Mouse (Mus musculus) naive thymus-derived CD4-positive, alpha-beta T cell, adult 2 months (primary cell): ENCODE data around the gene Supt3.

Source experiments
- DNase-seq: peaks from one replicate; pipeline ENCODE4 v3.0.0-alpha.2; 2011; ENCODE audit warnings: low read depth

Gene Supt3

DNA sequence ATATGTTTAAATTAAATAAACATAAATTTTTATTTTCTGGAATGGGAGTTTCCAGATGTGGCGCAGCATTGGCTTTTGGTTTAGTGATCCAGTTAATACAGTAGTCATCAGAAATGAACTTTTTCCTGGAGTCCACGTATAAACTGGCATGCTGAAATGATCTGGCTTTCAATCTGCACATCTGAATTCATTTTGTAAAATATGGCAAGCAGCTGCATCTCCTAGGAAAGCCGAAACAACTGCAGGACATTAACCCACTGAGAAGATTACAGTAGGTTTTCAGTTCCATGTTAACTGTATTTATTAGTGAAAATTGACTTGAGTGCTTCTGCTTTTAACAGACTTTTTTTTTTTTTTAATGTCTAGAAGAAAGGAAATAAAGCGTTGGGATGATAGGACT, 5.4 kb downstream of the Supt3 start:
- no peak for DNase-seq

DNA sequence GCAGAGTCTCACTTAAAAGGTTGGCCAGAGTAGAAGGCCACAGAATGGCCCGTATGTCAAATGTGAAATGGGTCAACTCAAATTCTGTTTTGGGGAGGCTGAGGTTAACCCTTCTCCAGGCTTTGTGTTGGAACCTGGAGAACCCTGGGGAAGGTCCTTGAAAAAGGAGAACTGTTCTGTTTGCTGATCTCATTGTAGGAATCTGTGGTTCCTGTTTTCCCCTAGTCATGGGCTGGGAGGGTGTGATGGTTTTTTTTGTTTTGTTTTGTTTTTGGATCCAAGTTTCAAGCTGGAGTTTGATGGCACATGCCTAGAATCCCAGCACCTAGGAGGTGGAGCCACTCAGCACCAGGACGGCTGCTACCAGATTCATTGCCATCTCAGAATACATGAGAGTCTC, 6.2 kb downstream of the Supt3 start:
- no peak for DNase-seq

DNA sequence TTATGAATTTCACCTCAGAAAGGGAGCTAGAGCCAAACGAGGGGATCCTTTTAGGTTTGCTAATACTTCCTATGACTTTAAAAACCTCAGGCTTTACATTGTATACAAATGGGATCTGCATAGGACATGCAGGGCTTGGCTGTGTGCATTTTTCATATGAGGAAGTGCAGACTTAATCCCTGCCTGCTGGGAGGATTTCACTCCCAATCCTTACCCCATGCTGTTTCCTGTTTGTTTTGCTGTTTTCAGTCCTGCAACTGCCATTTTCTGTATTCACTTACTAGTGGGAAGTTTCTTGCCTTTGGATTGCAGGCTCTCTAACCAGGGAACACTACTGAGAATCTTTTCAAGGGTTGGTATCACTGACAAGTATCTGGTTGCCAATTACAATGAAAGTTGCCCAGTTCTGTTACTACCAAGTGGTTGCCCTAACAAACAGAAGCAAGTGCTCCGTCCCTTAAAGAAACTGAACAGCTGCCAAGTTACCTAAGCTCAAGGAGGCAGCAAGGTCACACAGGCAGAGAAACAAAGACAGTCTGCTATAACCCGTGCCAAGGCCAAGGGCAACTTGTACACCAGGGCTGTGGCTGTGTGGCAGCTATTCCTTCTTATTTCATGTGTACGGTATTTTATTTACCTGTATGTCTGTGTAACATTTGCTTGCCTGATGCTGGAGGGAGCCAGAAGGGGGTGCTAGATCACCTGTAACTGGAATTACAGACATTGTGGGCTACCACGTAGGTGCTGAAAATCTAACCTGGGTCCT, 12.2 kb downstream of the Supt3 start:
- DNase-seq = no peak

DNA sequence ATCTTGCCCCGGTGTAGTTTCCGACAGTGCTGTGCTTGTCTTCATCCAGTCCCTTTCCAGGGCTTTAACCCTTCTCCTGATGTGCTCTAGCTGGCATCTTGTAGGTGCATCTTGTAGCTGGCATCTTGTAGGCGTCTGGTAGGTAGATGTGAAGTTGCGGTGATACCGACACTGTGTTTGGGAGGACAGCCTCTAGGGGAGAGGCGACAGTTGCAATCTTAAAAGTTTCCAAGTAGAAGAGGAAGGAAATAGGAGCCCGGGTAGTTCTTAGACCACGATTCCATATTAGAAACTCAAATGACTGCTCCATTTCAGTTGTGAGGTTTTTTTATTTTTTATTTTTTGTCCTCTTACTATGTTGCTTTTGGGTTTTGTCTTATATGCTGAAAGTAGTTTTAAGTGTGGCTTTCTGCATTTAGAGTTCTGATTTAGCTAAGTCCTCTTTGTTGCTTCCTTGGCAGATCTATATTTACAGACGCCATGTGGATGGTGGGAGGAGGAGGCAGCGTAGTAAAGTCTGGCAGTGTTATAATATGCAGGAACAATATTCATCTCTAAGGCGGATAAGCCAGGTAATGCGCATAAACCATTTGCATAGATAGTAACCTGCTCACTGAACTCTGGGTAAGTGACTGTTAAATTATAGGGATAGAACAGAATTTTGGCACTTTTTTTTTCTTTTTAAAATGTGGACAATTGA, 15.4 kb downstream of the Supt3 start:
- no peak for DNase-seq

DNA sequence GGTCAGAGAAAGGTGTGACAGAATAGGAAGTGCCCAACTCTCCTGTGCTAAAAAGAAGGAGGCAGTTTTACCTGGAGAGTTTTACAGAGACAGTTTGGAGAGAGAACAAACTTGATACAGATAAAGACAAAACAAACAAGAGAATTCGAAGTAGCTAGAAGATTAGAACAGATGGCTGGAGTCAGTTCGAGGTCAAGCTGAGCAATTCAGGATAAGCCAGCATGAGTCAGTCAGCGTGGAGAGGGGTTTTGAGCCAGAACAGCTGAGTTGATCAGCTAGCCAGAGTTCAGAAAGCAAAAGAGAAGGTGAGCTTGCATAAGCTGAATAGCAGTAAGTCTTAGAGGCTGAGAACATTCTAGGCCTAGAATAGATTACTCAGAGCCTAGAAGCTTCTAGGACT, 20.4 kb downstream of the Supt3 start:
- DNase-seq = no peak

DNA sequence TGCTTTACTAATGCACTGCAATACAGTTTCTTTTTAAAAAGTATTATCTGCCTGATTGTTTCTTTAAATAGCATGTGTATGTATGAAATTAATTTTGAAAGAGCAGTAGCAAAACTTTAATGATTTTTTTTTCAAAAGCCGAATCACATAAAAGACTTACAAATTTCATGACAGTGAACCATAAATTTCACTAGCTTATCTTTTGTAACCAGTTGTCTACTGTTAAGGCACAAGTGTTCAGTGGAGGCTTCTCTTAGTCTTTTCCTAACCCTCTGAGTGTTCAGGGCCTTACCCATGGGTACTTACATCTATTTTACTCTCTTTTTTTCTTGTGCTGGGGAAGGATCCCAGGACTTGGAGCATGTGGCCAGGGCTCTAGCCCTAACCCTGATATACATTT, 30.1 kb downstream of the Supt3 start:
- no peak for DNase-seq

DNA sequence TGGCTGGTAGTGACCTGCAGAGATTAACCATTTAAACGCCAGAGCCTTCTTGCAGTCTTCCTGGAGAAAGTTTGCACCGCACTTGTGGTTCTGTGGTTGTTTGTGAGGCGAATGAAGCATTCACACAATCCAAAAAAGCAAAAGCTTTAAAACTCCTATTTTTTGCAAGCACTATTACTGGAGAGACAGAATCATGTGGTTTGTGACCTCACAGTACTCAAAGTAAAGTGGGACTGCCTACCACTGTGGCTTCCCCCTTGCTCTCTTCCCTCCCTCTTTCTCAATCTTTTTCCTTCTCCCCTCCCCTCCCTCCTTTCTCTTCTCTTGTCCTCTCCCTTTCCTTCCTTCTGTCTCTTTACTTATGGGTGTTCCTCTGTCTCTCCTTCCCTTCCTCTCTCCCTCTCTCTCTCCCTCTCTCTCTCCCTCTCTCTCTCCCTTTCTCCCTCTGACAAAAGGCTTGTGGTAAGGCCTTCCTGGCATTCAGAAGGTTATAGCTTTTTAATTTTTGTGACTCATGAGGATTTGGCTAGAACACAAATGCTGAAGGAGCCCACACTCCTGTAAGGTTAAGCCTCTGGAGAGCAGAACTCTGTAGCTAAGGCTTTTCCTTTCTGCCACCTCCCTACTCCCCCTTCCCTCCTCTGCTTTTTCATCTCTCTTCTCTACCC, 37.7 kb downstream of the Supt3 start, which contains the start of gene Runx2:
Gene Runx2 (minus strand): TSS at position 290 of the 668 bp plus-strand sequence.
- no peak for DNase-seq

DNA sequence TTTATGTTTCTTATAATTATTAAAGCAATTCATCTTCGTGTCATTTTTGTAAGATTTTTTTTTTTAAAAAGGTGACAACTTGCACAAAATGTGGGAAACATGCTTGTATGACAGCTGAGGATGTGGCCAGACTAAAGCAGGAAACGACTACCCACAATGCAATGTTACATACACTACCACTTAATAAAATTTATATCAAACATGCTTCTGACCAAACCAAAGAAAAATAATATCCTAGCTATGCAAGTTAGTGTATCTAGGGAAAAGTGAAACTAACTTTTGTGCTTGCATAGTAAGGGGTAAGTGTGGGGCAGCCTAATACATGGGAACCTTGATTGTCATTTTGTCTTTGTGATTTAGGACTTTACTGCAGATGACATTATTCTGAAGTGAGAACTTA, 41.9 kb downstream of the Supt3 start:
- no peak for DNase-seq

DNA sequence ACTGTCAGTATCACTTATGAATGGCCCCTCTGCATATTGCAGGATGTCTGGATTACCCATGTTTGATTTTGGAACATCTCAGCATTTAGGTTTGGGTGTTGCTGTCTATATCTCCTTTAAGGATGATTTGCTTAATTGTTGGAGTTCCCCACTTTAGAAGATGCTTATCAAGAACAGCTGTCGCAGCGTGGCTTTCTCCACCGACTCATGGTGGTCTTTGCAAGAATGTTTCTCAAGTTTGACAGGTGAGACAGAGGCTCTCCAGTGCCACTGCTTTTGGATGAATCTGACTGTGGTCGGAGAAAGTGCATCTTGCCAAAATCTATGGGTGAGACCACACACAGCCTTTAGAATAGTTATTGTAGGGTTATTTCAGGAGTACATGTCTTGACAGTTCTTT, 42.9 kb downstream of the Supt3 start:
- DNase-seq = no peak

DNA sequence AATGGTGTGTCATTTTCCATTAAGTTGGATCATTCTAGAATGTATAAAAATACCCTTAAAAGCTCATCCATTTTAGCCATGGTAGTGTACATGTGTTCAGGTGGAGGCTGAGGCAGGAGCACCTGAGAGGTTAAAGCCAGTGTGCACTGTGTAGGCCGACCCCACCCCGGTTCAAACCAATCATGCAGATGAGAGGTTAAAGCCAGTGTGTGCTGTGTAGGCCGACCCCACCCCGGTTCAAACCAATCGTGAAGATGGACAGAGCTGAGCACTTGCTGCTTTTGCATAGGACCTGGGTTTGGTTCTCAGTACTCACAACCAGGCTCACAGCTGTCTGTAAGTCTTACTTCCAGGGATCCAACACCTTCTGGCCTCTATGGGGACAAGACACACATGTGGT, 45.0 kb downstream of the Supt3 start:
- no peak for DNase-seq

DNA sequence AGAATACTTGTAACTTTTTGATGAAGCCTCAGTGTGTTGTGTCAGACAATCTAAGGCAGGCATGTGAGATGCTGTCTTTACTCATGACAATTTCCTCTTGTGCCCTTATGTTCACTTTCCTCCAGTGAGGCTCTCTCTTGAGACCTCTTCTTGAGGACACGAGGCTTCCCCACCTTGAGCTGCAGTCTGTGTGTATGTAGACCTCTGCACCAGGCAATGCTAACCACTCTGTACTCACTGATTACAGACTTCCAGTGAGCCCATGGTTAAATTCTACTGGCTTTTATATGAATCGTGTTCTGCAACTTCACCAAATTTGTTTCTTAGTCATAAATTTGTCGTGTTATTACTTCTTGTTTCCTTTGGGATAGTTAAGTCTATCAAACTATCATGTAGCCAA, 50.2 kb downstream of the Supt3 start:
- no peak for DNase-seq

DNA sequence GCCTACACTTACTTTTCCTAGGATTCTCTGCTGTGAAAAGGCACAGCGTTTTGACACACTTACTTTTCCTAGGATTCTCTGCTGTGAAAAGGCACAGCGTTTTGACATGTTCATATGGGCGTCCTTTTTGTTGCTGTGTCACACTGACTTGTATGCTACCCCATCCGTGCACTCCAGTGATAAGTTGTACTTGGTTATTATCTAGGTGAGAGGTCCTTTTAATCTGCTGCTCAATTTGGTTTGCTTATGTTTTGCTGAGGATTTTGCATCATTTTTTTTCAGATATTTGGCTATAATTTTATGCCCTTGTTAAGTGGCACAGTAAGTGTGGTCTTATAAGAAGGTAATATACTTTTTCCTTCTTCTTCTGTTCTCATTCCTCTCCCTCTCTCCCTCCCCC, 51.0 kb downstream of the Supt3 start:
- DNase-seq = no peak

DNA sequence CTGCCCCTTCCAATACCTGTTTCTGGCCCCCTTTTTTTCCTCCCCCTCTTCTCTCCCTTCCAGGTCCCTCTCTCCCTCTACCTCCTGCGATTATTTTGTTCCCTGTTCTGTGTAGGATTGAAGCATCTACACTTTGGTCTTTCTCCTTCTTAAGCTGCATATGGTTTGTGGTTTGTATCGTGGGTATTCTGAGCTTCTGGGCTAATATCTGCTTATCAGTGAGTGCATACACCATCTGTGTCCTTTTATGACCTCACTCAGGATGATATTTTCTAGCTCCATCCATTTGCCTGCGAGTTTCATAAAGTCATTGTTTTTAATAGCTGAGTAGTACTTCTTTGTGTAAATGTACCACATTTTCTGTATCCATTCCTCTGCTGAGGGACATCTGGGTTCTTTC, 52.6 kb downstream of the Supt3 start:
- no peak for DNase-seq

DNA sequence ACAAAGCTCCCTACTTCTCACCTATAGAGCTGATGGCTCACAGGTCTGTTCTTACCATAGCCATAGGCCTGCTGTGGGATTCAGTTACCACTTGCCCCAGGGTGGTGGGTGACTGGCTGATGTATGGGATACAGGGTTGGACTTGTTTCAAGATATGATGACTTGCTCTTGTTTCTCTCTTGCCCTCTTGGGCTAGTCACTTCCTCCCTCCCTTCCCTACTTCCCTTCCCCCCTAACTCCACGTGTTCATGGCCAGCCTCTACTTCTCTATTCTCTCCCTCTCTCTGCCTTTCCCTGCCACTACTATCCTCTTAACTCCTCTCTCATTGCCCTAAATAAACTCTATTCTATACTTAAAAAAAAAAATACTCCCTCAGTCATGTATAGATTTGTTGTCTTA, 54.2 kb downstream of the Supt3 start:
- DNase-seq = no peak

DNA sequence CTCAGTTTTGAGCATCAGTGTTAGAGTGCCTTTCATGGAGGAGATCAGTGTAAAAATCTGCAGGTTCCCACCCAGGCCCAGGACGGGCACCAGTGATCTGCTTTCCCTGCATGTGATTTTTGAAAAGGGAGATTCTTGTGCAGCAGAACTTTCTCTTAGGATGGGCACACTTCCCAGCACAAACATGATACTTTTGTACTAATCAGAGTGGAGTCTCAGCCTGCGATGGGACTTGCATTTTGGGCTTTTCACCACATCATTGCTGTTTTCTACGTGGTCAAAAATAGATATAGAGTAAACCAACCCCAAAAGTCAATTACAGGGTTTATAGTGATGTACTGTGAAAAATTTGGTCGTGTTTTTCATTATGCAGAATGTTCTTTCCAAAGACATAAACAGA, 65.2 kb downstream of the Supt3 start:
- DNase-seq = no peak

DNA sequence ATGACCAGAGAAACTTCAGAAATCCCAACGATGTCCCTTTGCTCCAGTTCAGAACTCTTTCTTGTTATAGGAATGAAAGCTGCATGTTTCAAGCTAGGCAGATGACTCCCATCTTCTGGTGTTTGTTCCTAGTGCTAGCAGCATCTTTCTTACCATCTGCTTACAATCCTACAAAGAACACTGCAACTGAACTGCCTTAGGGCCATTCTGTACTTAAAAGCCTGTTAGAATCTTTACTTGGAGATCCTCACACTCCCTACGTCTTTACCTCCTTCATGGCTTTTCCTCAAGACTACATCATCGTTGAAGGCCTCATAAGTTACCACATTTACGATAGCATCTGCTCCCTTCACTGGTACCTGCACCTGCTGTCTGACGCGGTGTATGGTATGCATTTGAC, 86.2 kb downstream of the Supt3 start:
- no peak for DNase-seq

DNA sequence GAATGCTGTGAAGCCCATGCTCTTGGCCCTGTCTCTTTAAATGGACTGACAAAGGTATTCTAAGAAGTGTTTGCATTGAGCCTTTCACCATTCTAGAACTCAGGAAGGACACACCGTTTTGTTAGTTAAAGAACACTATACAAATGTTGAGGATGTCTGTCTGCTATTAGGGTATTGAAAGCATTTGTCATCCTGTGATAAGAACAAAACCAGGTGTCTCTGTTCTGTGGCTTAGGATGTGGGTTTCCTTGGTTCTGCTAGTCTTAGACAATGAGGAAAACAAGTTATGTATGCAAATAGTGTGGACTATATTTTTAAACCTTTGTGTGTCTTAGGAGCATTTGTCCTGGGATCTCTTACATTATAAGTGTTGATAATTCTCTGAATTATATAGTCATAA, 116.6 kb downstream of the Supt3 start:
- peak; percentile 42 for DNase-seq

DNA sequence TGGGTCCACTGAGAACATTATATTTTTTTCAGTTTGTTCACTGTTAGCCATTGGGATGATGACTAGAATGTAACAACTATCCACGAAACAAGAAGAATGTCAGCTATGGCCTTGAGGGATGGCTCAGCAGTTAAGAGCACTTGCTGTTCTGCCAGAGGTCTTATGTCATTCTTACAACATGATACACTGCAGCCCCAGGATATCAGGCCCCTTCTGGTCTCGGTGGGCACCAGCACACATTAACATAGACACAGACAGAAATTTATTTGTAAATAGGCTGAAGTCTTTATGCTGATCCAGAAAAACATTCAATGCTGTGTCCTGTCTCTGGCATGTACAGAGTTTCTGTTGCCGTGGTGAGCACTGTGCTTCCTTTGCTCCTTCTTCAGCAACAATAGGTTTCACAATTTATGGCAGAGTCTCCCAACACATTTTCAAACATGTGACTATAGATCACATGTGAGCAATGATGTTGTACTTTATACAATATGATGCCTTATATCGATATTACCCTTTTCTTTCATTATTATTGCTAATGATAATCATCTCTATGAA, 166.7 kb downstream of the Supt3 start:
- no peak for DNase-seq

DNA sequence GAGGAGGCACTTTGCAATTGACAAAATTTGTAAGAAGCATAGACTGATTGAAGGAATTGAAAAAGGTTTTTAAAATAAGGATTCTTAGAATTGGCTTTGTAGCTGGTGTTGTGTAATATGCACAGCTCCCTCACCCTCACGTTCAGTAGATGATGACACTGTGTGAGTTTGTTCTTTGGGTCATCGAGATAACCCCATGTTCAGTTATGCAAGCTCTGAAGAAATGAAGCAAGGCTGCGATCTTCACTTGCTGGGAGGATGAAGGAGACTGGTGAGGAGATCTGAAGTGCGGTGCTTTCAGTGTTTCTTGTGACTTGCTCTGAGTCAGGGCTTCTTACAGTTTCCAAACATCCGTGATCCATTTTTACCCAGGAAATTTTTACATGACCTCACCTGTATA, 168.4 kb downstream of the Supt3 start:
- DNase-seq = no peak

DNA sequence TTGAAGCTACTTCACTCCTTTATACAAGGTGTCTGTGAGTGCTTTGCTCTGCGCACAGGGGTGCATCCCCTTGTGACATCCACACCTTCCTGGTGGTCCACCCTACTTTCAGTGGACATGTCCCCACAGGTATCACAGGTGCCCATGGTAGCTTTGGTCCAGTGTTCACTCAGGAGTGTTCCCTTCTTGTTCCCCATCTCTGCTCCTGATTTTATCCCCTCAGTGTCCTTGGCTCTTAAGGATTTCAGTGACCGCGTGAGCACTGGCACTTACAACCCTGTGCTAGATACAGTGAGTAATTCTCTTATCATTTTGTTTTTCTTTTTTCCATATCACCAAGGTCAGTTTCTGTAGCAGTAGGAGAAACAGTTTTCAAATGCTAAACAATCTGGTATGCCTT, 171.4 kb downstream of the Supt3 start:
- no peak for DNase-seq

DNA sequence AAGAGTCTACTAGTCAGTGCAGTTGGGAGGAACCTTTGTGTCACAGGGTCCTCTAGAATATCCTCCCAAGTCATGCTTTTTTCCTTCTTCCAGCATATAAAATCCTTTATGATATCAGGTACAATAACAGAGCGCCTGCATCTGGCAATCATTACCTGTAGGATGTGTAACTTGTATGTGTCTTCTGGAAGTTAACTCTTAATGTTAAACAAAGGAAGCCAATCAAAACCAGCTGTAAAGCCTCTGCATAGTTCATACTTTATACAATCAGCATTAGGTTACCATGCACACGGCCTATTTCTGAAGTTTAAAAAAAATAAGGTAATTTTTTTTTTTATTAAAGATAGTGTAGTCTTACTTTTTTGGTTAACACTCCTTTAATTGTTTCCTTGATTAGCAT, 179.7 kb downstream of the Supt3 start:
- DNase-seq = no peak

DNA sequence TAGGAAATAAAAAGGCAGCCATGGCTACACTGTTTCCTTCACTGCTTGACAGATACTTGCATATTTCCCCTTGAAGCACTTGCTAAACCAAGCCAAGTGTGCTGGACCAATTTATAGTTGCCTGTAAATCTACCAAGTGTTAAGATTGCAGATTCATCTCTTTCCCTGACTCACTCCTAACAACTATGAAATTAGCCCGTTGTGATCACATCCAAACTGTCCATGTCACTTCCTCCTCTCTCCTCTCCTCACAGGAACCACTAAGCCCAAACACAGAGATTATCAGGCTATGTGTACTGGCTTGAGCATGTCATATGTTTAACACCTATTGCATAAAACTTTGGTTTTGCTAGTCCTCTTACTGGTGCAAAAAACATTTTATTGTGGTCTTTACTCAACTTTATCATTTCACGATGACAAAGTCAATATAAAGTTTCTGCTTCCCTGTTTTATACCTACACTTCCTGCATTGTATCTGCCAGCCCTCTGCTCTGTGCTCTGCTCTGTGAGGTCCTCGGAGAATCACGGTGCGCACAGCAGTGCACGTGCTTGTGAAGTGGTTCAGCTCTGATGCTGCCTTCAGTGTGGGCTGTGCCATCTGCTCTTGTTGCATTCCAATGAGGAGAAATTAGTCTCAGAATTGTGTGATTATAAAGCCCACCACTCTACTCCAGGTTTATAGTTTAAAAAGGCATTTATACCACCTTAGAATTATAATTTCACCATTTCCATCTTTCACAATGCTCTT, 186.3 kb downstream of the Supt3 start:
- DNase-seq = no peak
